Mouse (Mus musculus): ENCODE data around the gene Myo6.
A peak's percentile ranks its signal among the peaks of the same experiment; 100 is the strongest.
"Not testable (repeated sequence)": the region's sequence is repeated elsewhere in the genome, so short reads cannot be mapped to it uniquely, and the experiment has no call there.

Myo6 gene

DNA sequence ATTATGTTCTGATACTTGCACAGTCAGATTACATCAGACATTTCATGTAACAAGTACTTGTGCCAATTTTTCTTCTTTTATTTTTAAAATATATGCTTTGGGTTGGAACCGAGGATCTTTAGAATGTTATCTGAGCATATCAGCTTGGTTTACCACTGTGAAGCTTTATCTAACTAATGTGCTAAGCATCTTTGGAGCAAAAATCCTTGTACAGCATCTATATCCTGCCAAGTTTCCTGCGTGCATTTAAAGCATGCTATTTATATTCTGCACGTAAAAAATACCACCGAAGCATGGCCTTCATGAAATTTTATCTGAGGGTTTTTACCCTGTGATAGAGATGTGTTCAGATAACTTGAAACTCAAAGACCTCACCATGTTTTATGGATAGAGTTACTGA is 131.3 kb downstream of the Myo6 start:
- DNase-seq (ENCODE audit: low read depth, low spot score) = no peak

DNA sequence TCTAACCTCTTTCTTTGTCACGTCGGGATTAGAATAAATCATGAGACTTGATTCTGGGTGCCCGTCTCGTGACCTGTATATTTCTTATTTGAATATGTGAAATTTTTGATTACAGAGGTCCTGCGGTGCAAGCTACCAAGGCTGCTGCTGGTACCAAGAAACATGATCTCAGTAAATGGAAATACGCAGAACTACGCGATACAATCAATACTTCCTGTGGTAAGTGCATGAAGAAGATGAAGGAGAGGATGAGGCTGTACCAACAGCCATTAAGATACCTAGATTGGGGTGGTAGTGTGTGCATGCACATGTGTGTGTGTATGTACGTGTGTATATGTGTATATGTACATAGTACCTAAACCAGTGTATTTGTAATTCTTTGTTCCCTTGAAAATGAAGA is 134.2 kb downstream of the Myo6 start:
- no peak for DNase-seq (ENCODE audit: low read depth, low spot score)

DNA sequence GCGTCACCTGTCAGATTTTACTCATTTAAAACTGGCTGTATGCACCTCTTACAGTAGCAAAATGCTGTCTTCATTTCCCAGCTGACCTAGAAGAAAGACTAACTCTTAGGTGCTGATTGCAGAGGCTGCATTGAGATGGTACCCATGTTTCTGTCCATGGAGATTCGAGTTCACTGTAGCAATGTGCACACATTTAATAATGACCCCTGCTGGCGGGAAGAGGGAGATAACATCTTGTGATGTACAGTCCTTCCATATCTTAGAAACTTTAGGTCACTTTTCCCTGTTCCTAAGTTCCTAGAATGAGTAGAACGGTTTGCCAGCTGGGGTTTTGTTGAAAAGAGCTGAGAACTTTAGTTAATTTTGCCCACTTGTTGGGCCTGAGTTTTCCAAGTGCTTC is 138.7 kb downstream of the Myo6 start:
- DNase-seq (ENCODE audit: low read depth, low spot score) = no peak

- no peak for DNase-seq (ENCODE audit: low read depth, low spot score)
These were observed 141.6 kb downstream of the Myo6 start for GRCm38 (mm10) chr9:80306390-80306789.

DNA sequence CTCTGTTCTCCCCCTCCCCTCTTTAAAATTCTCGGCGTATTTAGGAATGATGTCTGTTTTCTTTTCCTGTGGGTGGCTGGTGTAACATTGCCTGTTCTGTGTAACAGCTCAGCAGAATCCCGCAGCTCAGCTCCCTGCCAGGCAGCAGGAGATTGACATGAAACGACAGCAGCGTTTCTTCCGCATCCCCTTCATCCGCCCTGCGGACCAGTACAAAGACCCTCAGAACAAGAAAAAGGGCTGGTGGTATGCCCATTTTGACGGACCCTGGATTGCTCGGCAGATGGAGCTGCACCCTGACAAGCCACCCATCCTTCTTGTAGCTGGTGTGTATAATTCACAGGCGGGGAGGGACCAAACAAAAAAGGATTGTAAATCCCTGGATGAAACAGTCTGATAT is 142.0 kb downstream of the Myo6 start:
- DNase-seq (ENCODE audit: low read depth, low spot score) = no peak

DNA sequence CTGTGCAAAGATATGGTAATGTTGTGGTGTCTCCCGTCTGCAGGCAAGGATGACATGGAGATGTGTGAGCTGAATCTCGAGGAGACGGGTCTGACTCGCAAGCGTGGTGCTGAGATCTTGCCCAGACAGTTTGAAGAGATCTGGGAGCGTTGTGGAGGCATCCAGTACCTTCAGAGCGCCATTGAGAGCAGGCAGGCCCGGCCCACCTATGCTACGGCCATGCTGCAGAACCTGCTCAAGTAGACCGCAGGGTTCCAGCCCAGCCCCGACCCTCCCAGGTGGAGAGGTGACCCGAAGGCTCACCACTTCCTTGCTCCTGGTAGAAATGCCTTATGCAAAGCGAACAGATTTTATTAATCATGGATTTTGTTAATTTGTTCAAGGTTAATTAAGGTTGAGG is 142.8 kb downstream of the Myo6 start:
- DNase-seq (ENCODE audit: low read depth, low spot score) = no peak

DNA sequence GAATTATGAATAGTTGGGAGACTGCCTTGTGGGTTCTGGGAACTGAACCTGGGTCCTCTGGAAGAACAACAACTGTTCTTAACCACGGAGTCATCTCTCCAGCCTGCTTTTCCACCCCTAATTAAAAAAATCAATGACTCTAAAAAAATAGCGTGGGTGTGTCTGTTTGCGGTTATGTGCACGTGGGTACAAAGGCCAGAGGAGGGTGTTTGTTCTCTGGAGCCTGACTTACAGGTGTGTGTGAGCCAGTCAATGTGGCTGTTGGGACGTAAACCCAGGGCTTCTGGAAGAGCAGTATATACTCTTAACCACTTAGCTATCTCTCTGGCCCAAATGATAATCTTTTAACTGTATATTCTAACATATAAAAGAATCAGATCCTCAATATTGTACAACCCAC is 148.8 kb downstream of the Myo6 start:
- no peak for DNase-seq (ENCODE audit: low read depth, low spot score)

DNA sequence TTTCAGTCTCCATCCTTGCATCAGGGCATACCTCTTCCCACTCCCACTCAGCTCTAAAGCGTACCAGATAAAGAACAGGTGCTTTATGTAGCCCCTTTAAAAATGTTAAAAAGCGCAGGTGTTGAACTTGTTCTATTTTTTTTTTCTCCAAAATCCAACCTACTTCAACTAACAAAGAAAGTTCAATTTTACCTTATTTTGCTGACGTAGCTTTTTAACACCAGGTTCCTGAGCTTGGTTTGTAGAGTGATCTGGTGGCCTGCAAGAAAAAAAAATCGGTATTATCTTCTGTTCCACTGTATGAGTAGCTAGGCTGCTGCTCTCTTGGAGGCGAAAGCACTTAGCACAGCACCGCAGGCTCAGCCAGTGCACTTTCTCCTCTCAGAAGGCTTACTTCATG is 151.1 kb downstream of the Myo6 start:
- DNase-seq (ENCODE audit: low read depth, low spot score) = no peak

DNA sequence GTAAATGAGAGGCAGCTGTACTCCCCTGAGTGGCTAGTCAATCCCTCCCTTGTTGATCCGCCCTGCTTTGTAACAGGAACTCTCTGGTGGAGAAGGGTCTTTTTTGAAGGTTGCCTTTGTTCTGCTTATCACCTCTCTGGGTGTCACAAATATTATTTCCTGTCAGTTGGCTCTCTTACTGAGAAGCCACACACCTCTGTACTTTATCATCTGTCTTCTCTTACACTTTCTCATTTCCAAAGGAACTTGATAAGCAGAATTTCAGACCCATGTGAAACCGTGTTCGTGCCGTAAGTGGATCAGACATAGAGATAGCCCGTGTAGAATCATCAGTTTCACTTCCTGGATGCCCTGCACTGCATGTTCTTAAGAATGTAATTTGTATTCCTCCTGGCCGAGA is 153.2 kb downstream of the Myo6 start:
- DNase-seq (ENCODE audit: low read depth, low spot score) = no peak

- not testable (repeated sequence) for DNase-seq (ENCODE audit: low read depth, low spot score)
These were observed 156.4 kb downstream of the Myo6 start for GRCm38 (mm10) chr9:80321051-80321887.

DNA sequence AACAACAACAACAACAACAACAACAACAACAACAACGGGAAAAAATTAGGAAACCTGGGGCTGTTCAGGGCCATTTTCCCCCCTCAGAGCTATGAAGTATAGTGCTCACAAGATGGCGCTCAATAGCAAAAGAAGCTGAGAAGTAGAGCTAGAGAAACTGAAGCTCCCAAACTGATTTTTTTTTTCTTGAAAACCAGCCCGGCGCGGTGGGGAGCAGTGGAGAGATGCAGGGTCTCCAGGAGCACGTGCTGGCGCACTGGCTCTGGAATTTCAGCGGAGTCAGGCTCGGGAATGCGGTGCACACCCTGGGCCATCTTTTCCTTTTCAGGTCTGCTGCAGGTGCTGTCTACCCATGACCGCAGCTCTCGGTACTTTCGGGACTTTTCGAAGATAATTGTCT is 167.3 kb downstream of the Myo6 start:
- peak; percentile 76 for DNase-seq (ENCODE audit: low read depth, low spot score)

DNA sequence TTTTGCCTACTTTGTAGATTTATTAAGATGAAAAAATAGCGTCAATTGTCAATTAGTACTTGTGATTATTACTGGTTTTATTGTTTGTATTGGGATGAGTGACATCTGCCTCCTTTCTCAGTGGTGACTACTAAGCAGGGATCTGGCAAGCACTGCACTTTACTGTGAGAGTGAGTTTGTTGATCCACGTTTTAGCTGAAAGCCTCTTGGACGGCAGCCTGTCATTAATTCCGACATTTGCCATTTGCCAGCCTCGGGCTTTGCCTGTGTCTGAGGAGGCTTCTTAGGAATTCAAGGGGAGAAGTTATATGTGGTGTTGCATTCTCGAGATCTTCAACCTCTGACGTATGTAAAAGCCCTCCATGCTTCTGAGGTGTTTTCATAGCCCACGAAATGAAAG is 168.6 kb downstream of the Myo6 start:
- DNase-seq (ENCODE audit: low read depth, low spot score) = no peak

GRCm38 (mm10) chr9:80333998-80334605 is 169.3 kb downstream of the Myo6 start:
- no peak for DNase-seq (ENCODE audit: low read depth, low spot score)

DNA sequence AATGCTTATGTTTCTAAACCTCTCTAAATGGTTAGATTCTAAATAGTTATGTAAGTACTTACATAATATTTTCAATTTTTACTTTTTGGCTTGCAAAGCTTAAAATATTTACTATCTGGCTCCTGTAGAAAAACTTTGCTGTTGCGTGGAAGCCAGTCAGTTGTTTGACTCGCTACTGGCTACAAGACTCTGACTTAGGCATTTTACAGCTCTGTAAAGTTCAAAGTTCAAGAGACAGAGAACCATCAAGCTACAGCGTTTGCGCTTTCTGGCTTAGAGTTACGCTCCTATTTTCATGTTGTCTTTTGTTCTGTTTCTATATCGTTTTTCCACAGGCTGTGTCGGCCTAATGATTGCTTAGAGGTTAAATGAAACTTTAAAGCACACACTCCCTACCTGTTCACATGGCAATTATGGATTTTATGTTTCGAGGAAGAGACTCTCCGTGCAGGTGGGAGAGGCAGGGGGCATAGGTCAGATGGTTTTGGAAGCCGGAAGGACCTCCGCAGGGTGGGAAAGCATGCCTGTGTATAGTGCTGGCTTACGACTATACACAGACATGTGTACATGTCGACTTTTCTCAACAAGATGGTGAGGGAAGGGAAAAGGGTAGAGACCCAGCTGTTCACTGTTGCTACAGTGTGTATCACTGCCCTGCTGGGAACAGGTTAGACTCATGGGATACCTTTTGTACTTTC is 171.0 kb downstream of the Myo6 start:
- no peak for DNase-seq (ENCODE audit: low read depth, low spot score)

- no peak for DNase-seq (ENCODE audit: low read depth, low spot score)
These were observed 173.2 kb downstream of the Myo6 start for GRCm38 (mm10) chr9:80338026-80338425.

DNA sequence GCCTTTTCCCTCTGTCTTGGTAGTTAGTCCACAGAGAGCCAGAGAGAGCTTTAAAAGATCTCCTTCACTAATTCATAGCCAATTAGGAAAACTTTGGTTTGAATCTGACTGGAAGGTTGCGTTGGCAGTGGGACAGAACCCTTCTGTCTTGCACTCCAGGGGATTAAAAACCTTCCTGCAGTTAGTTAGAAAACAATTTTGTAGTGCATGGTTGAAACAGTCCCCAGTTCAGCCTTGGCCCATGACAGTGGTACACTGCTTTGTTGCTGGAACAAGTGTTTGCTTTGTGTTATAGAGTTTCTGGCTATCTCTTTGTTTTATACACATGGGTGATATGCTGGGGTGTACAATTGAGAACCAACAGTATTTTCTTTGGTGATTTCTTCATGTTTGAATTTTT is 176.1 kb downstream of the Myo6 start:
- no peak for DNase-seq (ENCODE audit: low read depth, low spot score)

DNA sequence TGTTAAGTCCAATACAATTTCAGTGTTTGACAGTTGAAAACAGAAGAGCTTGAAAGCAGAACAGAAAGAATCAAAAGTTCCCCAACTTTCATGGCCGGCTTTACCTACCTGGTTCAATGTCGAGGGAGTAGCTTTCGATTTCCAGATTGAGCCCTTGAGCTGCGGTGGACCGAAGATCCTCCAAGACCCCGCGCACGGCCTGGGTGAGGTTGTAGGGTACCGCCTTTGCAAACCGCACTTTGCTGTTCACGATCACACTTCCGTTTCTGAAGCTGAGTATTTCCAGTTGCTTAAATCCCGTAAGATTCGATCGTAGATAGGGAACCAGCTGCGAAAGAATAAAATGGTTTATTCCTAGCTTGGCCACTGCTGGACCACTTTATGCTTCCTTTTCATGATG is 176.9 kb downstream of the Myo6 start:
- DNase-seq (ENCODE audit: low read depth, low spot score) = no peak

DNA sequence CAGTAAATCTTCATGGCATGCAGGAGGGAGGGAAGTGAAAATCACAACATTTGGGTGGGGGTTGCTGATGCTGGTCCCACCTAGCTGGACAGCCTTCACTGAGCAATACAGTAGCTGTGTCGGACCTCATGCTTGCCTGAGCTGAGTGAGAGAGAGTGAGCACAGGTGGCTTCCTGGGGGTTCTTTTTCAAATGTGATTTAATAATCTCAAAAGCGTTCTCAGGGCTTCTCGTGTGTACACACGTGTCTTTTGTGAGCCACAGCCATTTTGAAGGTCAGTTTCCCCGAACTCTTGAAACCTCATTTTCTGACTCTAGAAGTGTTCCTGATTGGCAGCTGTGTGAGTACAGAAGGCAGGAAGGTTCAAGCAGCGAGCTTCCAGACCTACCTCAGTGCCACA is 177.7 kb downstream of the Myo6 start:
- no peak for DNase-seq (ENCODE audit: low read depth, low spot score)

- no peak for DNase-seq (ENCODE audit: low read depth, low spot score)
These were observed 179.7 kb downstream of the Myo6 start for GRCm38 (mm10) chr9:80344451-80345000.

GRCm38 (mm10) chr9:80351295-80351677 is 186.5 kb downstream of the Myo6 start:
- no peak for DNase-seq (ENCODE audit: low read depth, low spot score)

DNA sequence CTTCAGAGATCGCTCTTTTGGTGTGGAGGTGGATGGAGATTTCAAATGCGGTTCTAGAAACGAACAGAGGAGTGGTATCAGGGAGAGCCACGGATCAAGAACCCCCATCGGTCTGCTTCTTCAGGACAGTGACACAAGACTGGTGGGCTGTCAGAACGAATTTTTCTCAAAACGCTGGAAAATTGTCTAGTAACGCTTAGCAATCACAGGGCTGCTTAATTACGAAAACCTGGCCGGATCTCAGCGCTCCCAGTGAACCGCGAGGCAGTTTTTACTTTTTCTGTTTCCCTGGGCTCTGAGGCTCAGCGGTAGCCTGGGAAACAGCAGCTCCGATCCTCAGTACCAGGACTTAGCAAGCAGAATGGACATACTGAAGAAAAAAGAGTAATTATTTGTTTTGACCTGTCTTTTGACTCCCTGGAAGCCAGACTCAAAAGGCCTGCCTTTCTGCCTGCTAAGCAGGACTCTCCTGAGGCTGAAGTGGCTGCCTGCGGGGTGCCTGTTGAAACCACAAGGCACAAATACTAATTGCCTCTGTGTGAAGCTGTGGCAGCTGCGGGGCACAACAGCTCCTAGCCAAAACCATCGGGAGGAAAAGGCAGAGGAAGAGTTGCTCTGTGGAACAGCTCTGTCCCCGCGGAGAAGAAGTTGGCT is 187.0 kb downstream of the Myo6 start:
- DNase-seq (ENCODE audit: low read depth, low spot score) = peak; percentile 33

DNA sequence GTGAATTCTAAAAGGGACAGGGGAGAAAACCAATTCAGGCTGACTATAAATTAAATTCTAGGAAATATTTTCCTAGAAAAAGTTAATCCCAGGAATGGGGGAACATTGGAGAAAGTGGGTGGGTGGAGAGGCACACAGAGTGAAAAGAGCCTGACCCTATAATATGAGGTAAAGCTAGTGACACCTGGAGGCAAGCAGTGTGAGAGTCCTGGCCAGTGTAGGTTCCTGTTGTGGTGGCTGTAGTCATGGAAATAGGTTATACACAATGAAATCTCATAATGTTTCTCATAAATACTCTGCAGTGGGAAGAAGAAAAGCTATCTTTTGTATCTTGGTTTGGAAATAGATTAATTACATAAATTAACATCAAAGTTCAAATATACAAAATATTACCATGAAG is 195.2 kb downstream of the Myo6 start:
- DNase-seq (ENCODE audit: low read depth, low spot score) = no peak
